Mouse (Mus musculus): ENCODE measurements at regions not wholly inside any gene's neighbourhood (a gene's known extent, or its start where the extent isn't known, plus 50 kb on each side); places are given as distances from the start of the nearest gene placed in this dataset. TPM values are rescaled to one million over a fixed set of nuclear protein-coding genes. Genes with fewer than 3 reads are reported as not detected.

Small RNA genes lying in the stretch of these regions (microRNA-seq; reads per million reads assigned to microRNA genes)
- gene Gm24587: not detected
- not detected for gene Mir3966
